18 mouse cellular contexts compared by ENCODE assay signal in the genomic region with DNA sequence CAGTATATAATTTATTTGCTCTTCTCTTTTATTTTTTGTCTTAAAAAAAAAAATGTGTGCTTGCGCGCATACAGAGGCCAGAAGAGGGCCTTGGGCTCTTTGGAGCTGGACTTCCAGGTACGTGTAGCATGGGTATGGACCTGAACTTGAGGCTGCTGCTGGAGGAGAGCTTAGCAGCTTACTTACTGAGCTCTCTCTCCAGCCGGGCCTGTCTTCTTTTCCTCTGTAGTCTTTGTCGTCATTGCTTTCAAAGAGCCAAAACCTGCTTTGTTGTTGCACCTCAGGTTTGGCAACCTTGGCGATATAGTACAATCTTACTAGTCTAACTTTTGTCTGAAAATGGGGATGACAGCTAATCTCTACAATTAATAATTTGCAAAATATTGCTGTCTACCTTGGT. TPM values are rescaled to one million over a fixed set of nuclear protein-coding genes. Genes with fewer than 3 reads are reported as not detected.
DNase-seq lines count a peak whose midpoint lies in the region; ATAC-seq and TF ChIP-seq lines count a peak whose summit lies in the region.
"Had no signal": no experiment of that assay in that cellular context is flagged by ENCODE, and none has a peak within 500 bp of the region (broad histone marks: within the 10 kb centered on the region; RNA-seq: fewer than 3 reads in every experiment).

No protein-coding gene starts in this region.

- peaks cover 42 to 82% of the 10 kb centered on the region in 2 experiments for H3K4me1 ChIP-seq in heart, embryonic 14.5 days (ENCODE audit: control insufficient read depth in 2 of 2, insufficient read depth in 2 of 2, low read length in 2 of 2)
- peaks cover 4 to 40% of the 10 kb centered on the region in 2 experiments for H3K4me1 ChIP-seq in CH12.LX (ENCODE audit: control insufficient read depth in 1 of 2, insufficient read depth in 2 of 2)
- peaks cover 92% of the 10 kb centered on the region for H3K4me1 ChIP-seq in liver, embryonic 15.5 days (replicated peaks)
- H3K4me1 ChIP-seq: midbrain, embryonic 15.5 days had no signal

- no peak overlapping the region for H3K4me3 ChIP-seq in heart, embryonic 14.5 days (ENCODE audit: control insufficient read depth in 1 of 2, insufficient read depth in 1 of 2, low read depth in 1 of 2, low read length in 2 of 2)
- H3K4me3 ChIP-seq in CH12.LX (replicated peaks in 1 of 3; ENCODE audit: low read depth in 2 of 3, low read length in 2 of 3, poor library complexity in 1 of 3): no peak overlapping the region
- no peak overlapping the region for H3K4me3 ChIP-seq in liver, embryonic 15.5 days (replicated peaks)
- H3K4me3 ChIP-seq: forebrain, embryonic 13.5 days; hindbrain, embryonic 10.5 days; left cerebral cortex, adult 2 months; midbrain, embryonic 15.5 days; neural tube, embryonic 12.5 days had no signal

- TF ChIP-seq CTCF in CH12.LX (conservative IDR thresholded peaks at IDR 0.05 in 1 of 2, IDR thresholded peaks at IDR 0.05 in 1 of 2; ENCODE audit: low read depth in 2 of 2, low read length in 2 of 2): no peak

- no peak for TF ChIP-seq POLR2A in CH12.LX (IDR thresholded peaks at IDR 0.05; ENCODE audit: low read depth, low read length)

- in situ Hi-C loops in CH12.LX (cut with MboI; ENCODE audit: low pct_ligation_motif_present, low pct_unique_long_range_greater_than_20kb, low sequenced_read_pairs): no loop called here

- no peak for ATAC-seq in heart, embryonic 14.5 days (ENCODE audit: insufficient number of reproducible peaks, insufficient read depth, low FRiP score, low read depth)
- no peak for ATAC-seq in liver, embryonic 15.5 days (ENCODE audit: insufficient read depth)
- ATAC-seq: forebrain, embryonic 13.5 days; intestine, embryonic 16.5 days; midbrain, embryonic 15.5 days had no signal

- TF ChIP-seq EP300 in CH12.LX (IDR thresholded peaks at IDR 0.05; ENCODE audit: low read length): no peak

- dilution Hi-C loops in CH12.LX (cut with MboI; ENCODE audit: extremely low pct_ligation_motif_present, extremely low pct_unique_long_range_greater_than_20kb, low sequenced_read_pairs): no loop called here

- no peaks in the 10 kb centered on the region for H3K9me3 ChIP-seq in heart, embryonic 14.5 days (ENCODE audit: control insufficient read depth, low read length)
- no peaks in the 10 kb centered on the region for H3K9me3 ChIP-seq in CH12.LX (replicated peaks; ENCODE audit: low read length)
- H3K9me3 ChIP-seq in liver, embryonic 15.5 days (replicated peaks): no peaks in the 10 kb centered on the region
- H3K9me3 ChIP-seq: forebrain, embryonic 13.5 days; hindbrain, embryonic 10.5 days; midbrain, embryonic 15.5 days; neural tube, embryonic 12.5 days had no signal

- TF ChIP-seq RAD21 in CH12.LX (IDR thresholded peaks at IDR 0.05; ENCODE audit: low read depth, low read length): no peak

- WGBS in heart, embryonic 14.5 days: 61% methylated on average over 6 of the region's 6 CpGs
- 68% methylated on average over 6 of the region's 6 CpGs for WGBS in liver, embryonic 15.5 days (ENCODE audit: insufficient replicate concordance)

- no peaks in the 10 kb centered on the region for H3K79me2 ChIP-seq in CH12.LX (replicated peaks; ENCODE audit: control insufficient read depth, extremely low read depth, insufficient read depth, poor library complexity, severe bottlenecking)

- peak overlapping the region; percentile 47 for H3K4me2 ChIP-seq in heart, embryonic 14.5 days (ENCODE audit: low read length)
- H3K4me2 ChIP-seq in CH12.LX (ENCODE audit: insufficient read depth, low read depth, poor library complexity, severe bottlenecking): peak overlapping the region; percentile 82; the same call in 1 of the 2 replicates
- H3K4me2 ChIP-seq in liver, embryonic 15.5 days: no peak overlapping the region
- H3K4me2 ChIP-seq: forebrain, embryonic 13.5 days; midbrain, embryonic 15.5 days; neural tube, embryonic 12.5 days had no signal

- H3K36me3 ChIP-seq in heart, embryonic 14.5 days (ENCODE audit: control insufficient read depth, insufficient read depth, low read length): 0 out of 2 replicates have a peak, but pooled peaks cover 5% of the 10 kb centered on the region
- H3K36me3 ChIP-seq in CH12.LX (replicated peaks in 1 of 2; ENCODE audit: control insufficient read depth in 1 of 2, insufficient read depth in 1 of 2, low read length in 1 of 2): no peaks in the 10 kb centered on the region
- no peaks in the 10 kb centered on the region for H3K36me3 ChIP-seq in liver, embryonic 15.5 days (replicated peaks)
- H3K36me3 ChIP-seq: midbrain, embryonic 15.5 days; neural tube, embryonic 12.5 days had no signal

- 0 out of 2 replicates have a peak overlapping the region, but pooled peaks have one; percentile 47 for H3K9ac ChIP-seq in heart, embryonic 14.5 days (ENCODE audit: low read length)
- no peak overlapping the region for H3K9ac ChIP-seq in CH12.LX (ENCODE audit: insufficient read depth, low read depth)
- no peak overlapping the region for H3K9ac ChIP-seq in liver, embryonic 15.5 days
- H3K9ac ChIP-seq: forebrain, embryonic 13.5 days; midbrain, embryonic 15.5 days; neural tube, embryonic 12.5 days had no signal

- H3K27ac ChIP-seq in heart, embryonic 14.5 days (replicated peaks in 1 of 2; ENCODE audit: control insufficient read depth in 1 of 2, insufficient read depth in 1 of 2, low read depth in 2 of 2, low read length in 2 of 2): peak overlapping the region; percentile 23 to 76; a peak in 2 of 4 replicates
- H3K27ac ChIP-seq in CH12.LX (ENCODE audit: insufficient read depth, low read depth): no peak overlapping the region
- H3K27ac ChIP-seq in liver, embryonic 15.5 days (replicated peaks): peak overlapping the region; percentile 39
- H3K27ac ChIP-seq: forebrain, embryonic 13.5 days; hindbrain, embryonic 10.5 days; left cerebral cortex, adult 2 months; macrophage; midbrain, embryonic 15.5 days; neural tube, embryonic 12.5 days had no signal

- no peak for DNase-seq in heart, adult 18-20 months
- DNase-seq in A20 (ENCODE audit: low read depth, low spot score) (peak; percentile 48), CH12.LX (ENCODE audit: extremely low read depth) (no peak)
- no peak for DNase-seq in embryo, embryonic 9.5 days (ENCODE audit: extremely low spot score)
- DNase-seq in kidney, adult 18-20 months: no peak
- DNase-seq: adrenal gland, adult 8-10 months; cerebellum, adult 8-10 months; kidney, postnatal 4 days; right cerebral cortex, postnatal 4 days had no signal

- no peaks in the 10 kb centered on the region for H3K27me3 ChIP-seq in heart, embryonic 14.5 days (ENCODE audit: control insufficient read depth, insufficient read depth, low read length)
- H3K27me3 ChIP-seq in CH12.LX (replicated peaks): no peaks in the 10 kb centered on the region
- H3K27me3 ChIP-seq in liver, embryonic 15.5 days: peaks cover 12% of the 10 kb centered on the region; the same call in 1 of the 2 replicates
- H3K27me3 ChIP-seq: forebrain, embryonic 13.5 days; midbrain, embryonic 15.5 days; neural tube, embryonic 12.5 days had no signal

TF ChIP-seq in CH12.LX, 34 proteins besides CTCF, POLR2A, EP300 and RAD21:
- no peak for TF ChIP-seq ZNF384 (IDR thresholded peaks at IDR 0.05; ENCODE audit: low read depth, low read length)
- TF ChIP-seq CHD1 (IDR thresholded peaks at IDR 0.05; ENCODE audit: low read depth, low read length): no peak
- TF ChIP-seq KAT2A (IDR thresholded peaks at IDR 0.05; ENCODE audit: insufficient replicate concordance, low read length): no peak

RNA-seq across cellular contexts. Expression of a gene that starts 47.9 kb away (rescaled TPM):
- 129 and 134 TPM in 2 replicates for polyA plus RNA-seq in heart, embryonic 14.5 days (2014; fragmentation: Nextera tagmentation; extraction: Ambion mirVana)
- 10 to 100 TPM; 44.3 to 52.5 TPM for total RNA-seq in heart, adult 18-20 months (2021)
- total RNA-seq in CH12.LX (2012; rRNA removed): 11.2 and 16.4 TPM in 2 replicates
- total RNA-seq in CH12.LX (2014; rRNA removed): 16.3 and 16.9 TPM in 2 replicates
- 16.2 and 18.4 TPM in 2 replicates for polyA plus RNA-seq in CH12.LX (2012; ENCODE audit: insufficient read length, low read depth)
- polyA plus RNA-seq in liver, embryonic 15.5 days (2015; fragmentation: Nextera tagmentation; extraction: Ambion mirVana): 26.2 and 28.3 TPM in 2 replicates
